In genomic region chr14:41112944-41113343, GRCm38 (mm10) we compare ENCODE assay signal across 28 mouse cellular contexts. TPM values are rescaled to one million over a fixed set of nuclear protein-coding genes. Genes with fewer than 3 reads are reported as not detected.
A peak's percentile ranks its signal among the peaks of the same experiment; 100 is the strongest.
DNase-seq lines count a peak whose midpoint lies in the region; ATAC-seq and TF ChIP-seq lines count a peak whose summit lies in the region.
"Had no signal": no experiment of that assay in that cellular context is flagged by ENCODE, and none has a peak within 500 bp of the region (broad histone marks: within the 10 kb centered on the region; RNA-seq: fewer than 3 reads in every experiment).

No protein-coding gene starts in this region.

- H3K4me1 ChIP-seq in liver, adult 2 months (ENCODE audit: control insufficient read depth, insufficient read depth, low read length) = peaks cover 31% of the 10 kb centered on the region
- peaks cover 5% of the 10 kb centered on the region for H3K4me1 ChIP-seq in liver, embryonic 15.5 days (replicated peaks)
- H3K4me1 ChIP-seq in liver, embryonic 11.5 days (replicated peaks; ENCODE audit: control insufficient read depth, insufficient read depth, low read length) = no peaks in the 10 kb centered on the region
- H3K4me1 ChIP-seq: embryonic facial prominence, embryonic 10.5 days; embryonic facial prominence, embryonic 12.5 days; forebrain, embryonic 13.5 days; forebrain, embryonic 15.5 days had no signal

- no peak for TF ChIP-seq POLR2A in liver, adult 2 months (IDR thresholded peaks at IDR 0.05; ENCODE audit: extremely low read depth, insufficient read depth, low read length)

- H3K27me3 ChIP-seq in liver, adult 2 months (ENCODE audit: control insufficient read depth, insufficient read depth, low read length) = no peaks in the 10 kb centered on the region
- H3K27me3 ChIP-seq in liver, embryonic 15.5 days = no peaks in the 10 kb centered on the region
- no peaks in the 10 kb centered on the region for H3K27me3 ChIP-seq in liver, embryonic 11.5 days (replicated peaks; ENCODE audit: control insufficient read depth, insufficient read depth, low read length)
- H3K27me3 ChIP-seq: CH12.LX; embryonic facial prominence, embryonic 12.5 days; forebrain, embryonic 13.5 days; forebrain, embryonic 15.5 days had no signal

- H3K36me3 ChIP-seq in liver, adult 2 months (ENCODE audit: control insufficient read depth, insufficient read depth, low read length) = peaks cover 85% of the 10 kb centered on the region
- no peaks in the 10 kb centered on the region for H3K36me3 ChIP-seq in liver, embryonic 15.5 days (replicated peaks)
- no peaks in the 10 kb centered on the region for H3K36me3 ChIP-seq in liver, embryonic 11.5 days (ENCODE audit: control insufficient read depth, insufficient read depth, low read length)
- H3K36me3 ChIP-seq: embryonic facial prominence, embryonic 10.5 days; embryonic facial prominence, embryonic 12.5 days; forebrain, embryonic 15.5 days; G1E had no signal

- peak overlapping the region; percentile 98 for H3K27ac ChIP-seq in liver, adult 2 months (replicated peaks; ENCODE audit: insufficient read depth, low read depth, low read length)
- H3K27ac ChIP-seq in liver, embryonic 15.5 days (replicated peaks) = no peak overlapping the region
- H3K27ac ChIP-seq in liver, embryonic 11.5 days (ENCODE audit: low read depth, low read length) = no peak overlapping the region
- H3K27ac ChIP-seq: embryonic facial prominence, embryonic 10.5 days; embryonic facial prominence, embryonic 12.5 days; forebrain, embryonic 13.5 days; forebrain, embryonic 15.5 days had no signal

- no peak overlapping the region for H3K4me3 ChIP-seq in liver, adult 2 months (ENCODE audit: insufficient read depth, low read depth, low read length)
- no peak overlapping the region for H3K4me3 ChIP-seq in liver, embryonic 15.5 days (replicated peaks)
- H3K4me3 ChIP-seq in liver, embryonic 11.5 days (ENCODE audit: low read depth, low read length) = no peak overlapping the region
- H3K4me3 ChIP-seq: embryonic facial prominence, embryonic 10.5 days; embryonic facial prominence, embryonic 12.5 days; forebrain, embryonic 13.5 days; forebrain, embryonic 15.5 days had no signal

- peak; percentile 61 for ATAC-seq in liver, embryonic 15.5 days (ENCODE audit: insufficient read depth)
- ATAC-seq in liver, embryonic 11.5 days (replicated peaks; ENCODE audit: low FRiP score) = no peak
- ATAC-seq: activated CD4-positive, CD25-positive, alpha-beta regulatory T cell, adult 4 months; CD4-positive, CD25-positive, alpha-beta regulatory T cell, adult 4 months; forebrain, embryonic 13.5 days; forebrain, embryonic 15.5 days; Patski had no signal

- peak; percentile 9 for DNase-seq in adrenal gland, adult 2 months
- DNase-seq in adrenal gland, adult (ENCODE audit: inconsistent age in 2 of 2, low spot score in 1 of 2) = no peak
- DNase-seq in liver, adult 2 months (ENCODE audit: extremely low read depth, low read depth, low spot score) = peak; percentile 98
- no peak for DNase-seq in liver
- DNase-seq in liver, embryonic 11.5 days (ENCODE audit: low spot score) = no peak
- DNase-seq in right cerebral cortex, postnatal 14 days = no peak
- DNase-seq: adrenal gland, adult 8-10 months; adrenal gland, postnatal 14 days; adrenal gland, postnatal 36 days; B cell, adult 2 months; cerebellum, adult 11-12 months; cerebellum, adult 2 months; cerebellum, adult 9-10 months; cerebellum, postnatal 10 days; cerebellum, postnatal 25 days had no signal

- 12% methylated on average over 4 of the region's 4 CpGs for WGBS in liver, adult 2 months
- 42% methylated on average over 4 of the region's 4 CpGs for WGBS in liver, embryonic 15.5 days (ENCODE audit: insufficient replicate concordance)
- 61% methylated on average over 4 of the region's 4 CpGs for WGBS in liver, embryonic 11.5 days

- H3K9ac ChIP-seq in liver, adult 2 months (ENCODE audit: low read depth, low read length) = peak overlapping the region; percentile 66; the same call in 1 of the 2 replicates
- H3K9ac ChIP-seq in liver, embryonic 15.5 days = no peak overlapping the region
- no peak overlapping the region for H3K9ac ChIP-seq in liver, embryonic 11.5 days (ENCODE audit: low read depth, low read length)
- H3K9ac ChIP-seq: embryonic facial prominence, embryonic 12.5 days; forebrain, embryonic 13.5 days; forebrain, embryonic 15.5 days had no signal

- H3K9me3 ChIP-seq in liver, embryonic 15.5 days (replicated peaks) = no peaks in the 10 kb centered on the region
- no peaks in the 10 kb centered on the region for H3K9me3 ChIP-seq in liver, embryonic 11.5 days (ENCODE audit: control insufficient read depth, low read length)
- H3K9me3 ChIP-seq: embryonic facial prominence, embryonic 10.5 days; embryonic facial prominence, embryonic 12.5 days; forebrain, embryonic 13.5 days; forebrain, embryonic 15.5 days; G1E had no signal

- no peak overlapping the region for H3K4me2 ChIP-seq in liver, embryonic 15.5 days
- no peak overlapping the region for H3K4me2 ChIP-seq in liver, embryonic 11.5 days
- H3K4me2 ChIP-seq: embryonic facial prominence, embryonic 12.5 days; forebrain, embryonic 13.5 days; forebrain, embryonic 15.5 days had no signal

- no peak for TF ChIP-seq CTCF in liver, adult 2 months (IDR thresholded peaks at IDR 0.05; ENCODE audit: low read depth, low read length)

- H3K79me2 ChIP-seq in liver, adult 2 months (ENCODE audit: control insufficient read depth, insufficient read depth, low read length) = no peaks in the 10 kb centered on the region; the same call in 1 of the 2 replicates

RNA-seq across cellular contexts. Expression of gene Mat1a, which starts 8.1 kb away (rescaled TPM):
- 1 to 10 TPM in 1 of 2 experiments, under 1 TPM in 1; 0.41 to 5.4 TPM for total RNA-seq in adrenal gland, adult 2 months (2021)
- polyA plus RNA-seq in adrenal gland, adult 2 months (2012; rRNA removed) = 0.22 TPM in 1 of 2 replicates, not detected in the other
- total RNA-seq in liver, adult 2 months (2014; rRNA removed) = 2,681 and 2,768 TPM in 2 replicates
- polyA plus RNA-seq in liver, adult 2 months (2012; rRNA removed) = 1,412 and 1,958 TPM in 2 replicates
- polyA plus RNA-seq in liver, embryonic 15.5 days (2015; fragmentation: Nextera tagmentation; extraction: Ambion mirVana) = 55.9 and 83.9 TPM in 2 replicates
- polyA plus RNA-seq in liver, embryonic 11.5 days (2014; fragmentation: Nextera tagmentation; extraction: Ambion mirVana) = 0.05 and 0.19 TPM in 2 replicates
- total RNA-seq: CH12.LX had no signal
- polyA plus RNA-seq: activated CD4-positive, CD25-positive, alpha-beta regulatory T cell, adult 4 months; CD4-positive, CD25-positive, alpha-beta regulatory T cell, adult 4 months; cerebellum, adult 2 months; embryonic facial prominence, embryonic 10.5 days; embryonic facial prominence, embryonic 12.5 days; forebrain, embryonic 11.5 days; forebrain, embryonic 13.5 days; forebrain, embryonic 15.5 days; G1E; Patski had no signal

RNA-seq across cellular contexts. Expression of gene Sftpa1, which starts 18.6 kb away (rescaled TPM):
- 1 to 10 TPM in 1 of 2 experiments, under 1 TPM in 1; 0.81 to 1.6 TPM for total RNA-seq in adrenal gland, adult 2 months (2021)
- polyA plus RNA-seq in adrenal gland, adult 2 months (2012; rRNA removed) = not detected in 2 replicates
- total RNA-seq in liver, adult 2 months (2014; rRNA removed) = 0.40 and 0.46 TPM in 2 replicates
- polyA plus RNA-seq in liver, adult 2 months (2012; rRNA removed) = 0.17 and 0.48 TPM in 2 replicates
- 0.02 and 0.14 TPM in 2 replicates for polyA plus RNA-seq in liver, embryonic 15.5 days (2015; fragmentation: Nextera tagmentation; extraction: Ambion mirVana)
- not detected in 2 replicates for polyA plus RNA-seq in liver, embryonic 11.5 days (2014; fragmentation: Nextera tagmentation; extraction: Ambion mirVana)
- total RNA-seq: CH12.LX had no signal
- polyA plus RNA-seq: activated CD4-positive, CD25-positive, alpha-beta regulatory T cell, adult 4 months; CD4-positive, CD25-positive, alpha-beta regulatory T cell, adult 4 months; cerebellum, adult 2 months; cortical plate, adult 2 months; embryonic facial prominence, embryonic 10.5 days; embryonic facial prominence, embryonic 12.5 days; embryonic facial prominence, embryonic 14.5 days; forebrain, embryonic 11.5 days; forebrain, embryonic 13.5 days; forebrain, embryonic 15.5 days; G1E; Patski had no signal

RNA-seq across cellular contexts. Expression of gene Mbl1, which starts 38.3 kb away (rescaled TPM):
- total RNA-seq in adrenal gland, adult 2 months (2021) = under 1 TPM in 1 of 2 experiments, not detected in 1; 0.49 TPM
- polyA plus RNA-seq in adrenal gland, adult 2 months (2012; rRNA removed) = not detected in 2 replicates
- 199 and 293 TPM in 2 replicates for total RNA-seq in liver, adult 2 months (2014; rRNA removed)
- polyA plus RNA-seq in liver, adult 2 months (2012; rRNA removed) = 92.4 and 106 TPM in 2 replicates
- polyA plus RNA-seq in liver, embryonic 15.5 days (2015; fragmentation: Nextera tagmentation; extraction: Ambion mirVana) = 32.3 and 33.2 TPM in 2 replicates
- 6.7 and 8.0 TPM in 2 replicates for polyA plus RNA-seq in liver, embryonic 11.5 days (2014; fragmentation: Nextera tagmentation; extraction: Ambion mirVana)
- total RNA-seq: adrenal gland, adult 8-10 months; CH12.LX had no signal
- polyA plus RNA-seq: activated CD4-positive, CD25-positive, alpha-beta regulatory T cell, adult 4 months; CD4-positive, CD25-positive, alpha-beta regulatory T cell, adult 4 months; cerebellum, adult 2 months; cortical plate, adult 2 months; embryonic facial prominence, embryonic 10.5 days; embryonic facial prominence, embryonic 12.5 days; embryonic facial prominence, embryonic 14.5 days; forebrain, embryonic 11.5 days; forebrain, embryonic 13.5 days; forebrain, embryonic 15.5 days; G1E; Patski had no signal

RNA-seq across cellular contexts. Expression of gene Dydc1, which starts 40.2 kb away (rescaled TPM):
- not detected for total RNA-seq in adrenal gland, adult 2 months (2021)
- not detected in 2 replicates for polyA plus RNA-seq in adrenal gland, adult 2 months (2012; rRNA removed)
- not detected in 2 replicates for total RNA-seq in liver, adult 2 months (2014; rRNA removed)
- not detected in 2 replicates for polyA plus RNA-seq in liver, adult 2 months (2012; rRNA removed)
- polyA plus RNA-seq in liver, embryonic 15.5 days (2015; fragmentation: Nextera tagmentation; extraction: Ambion mirVana) = not detected in 2 replicates
- polyA plus RNA-seq in liver, embryonic 11.5 days (2014; fragmentation: Nextera tagmentation; extraction: Ambion mirVana) = not detected in 2 replicates
- total RNA-seq: adrenal gland, postnatal 14 days; CH12.LX; G1E had no signal
- polyA plus RNA-seq: activated CD4-positive, CD25-positive, alpha-beta regulatory T cell, adult 4 months; CD4-positive, CD25-positive, alpha-beta regulatory T cell, adult 4 months; cerebellum, adult 2 months; embryonic facial prominence, embryonic 10.5 days; embryonic facial prominence, embryonic 12.5 days; forebrain, embryonic 11.5 days; G1E; Patski had no signal

RNA-seq across cellular contexts. Expression of gene Dydc2, which starts 43.9 kb away (rescaled TPM):
- total RNA-seq in adrenal gland, adult 2 months (2021) = 1 to 10 TPM in 1 of 2 experiments, under 1 TPM in 1; 0.61 to 1.0 TPM
- not detected in 2 replicates for polyA plus RNA-seq in adrenal gland, adult 2 months (2012; rRNA removed)
- not detected in 2 replicates for total RNA-seq in liver, adult 2 months (2014; rRNA removed)
- polyA plus RNA-seq in liver, adult 2 months (2012; rRNA removed) = not detected in 2 replicates
- polyA plus RNA-seq in liver, embryonic 15.5 days (2015; fragmentation: Nextera tagmentation; extraction: Ambion mirVana) = not detected in 2 replicates
- not detected in 2 replicates for polyA plus RNA-seq in liver, embryonic 11.5 days (2014; fragmentation: Nextera tagmentation; extraction: Ambion mirVana)
- total RNA-seq: CH12.LX, G1E had no signal
- polyA plus RNA-seq: activated CD4-positive, CD25-positive, alpha-beta regulatory T cell, adult 4 months; CD4-positive, CD25-positive, alpha-beta regulatory T cell, adult 4 months; embryonic facial prominence, embryonic 10.5 days; G1E had no signal

Comparison
In these comparisons a context has a peak if more than half of its experiments do, and no peak if none do; other contexts are left out.
1. DNase-seq: peak in adrenal gland, adult 2 months (single experiment) and liver, adult 2 months (single experiment); none in adrenal gland, adult (0 of 2), liver (single experiment), liver, embryonic 11.5 days (single experiment) and right cerebral cortex, postnatal 14 days (single experiment).
2. RNA of gene Mat1a, which starts 8.1 kb away (polyA plus RNA-seq): 1,412 to 1,958 TPM in liver, adult 2 months and 55.9 to 83.9 TPM in liver, embryonic 15.5 days; 0.22 TPM in adrenal gland, adult 2 months and 0.05 to 0.19 TPM in liver, embryonic 11.5 days; every median in the first group is over 10 times any median in the second.